Mouse (Mus musculus): Measurements from ENCODE around the gene Scin.
"Not testable (repeated sequence)": the region's sequence is repeated elsewhere in the genome, so short reads cannot be mapped to it uniquely, and the experiment has no call there.

The Scin gene

DNA sequence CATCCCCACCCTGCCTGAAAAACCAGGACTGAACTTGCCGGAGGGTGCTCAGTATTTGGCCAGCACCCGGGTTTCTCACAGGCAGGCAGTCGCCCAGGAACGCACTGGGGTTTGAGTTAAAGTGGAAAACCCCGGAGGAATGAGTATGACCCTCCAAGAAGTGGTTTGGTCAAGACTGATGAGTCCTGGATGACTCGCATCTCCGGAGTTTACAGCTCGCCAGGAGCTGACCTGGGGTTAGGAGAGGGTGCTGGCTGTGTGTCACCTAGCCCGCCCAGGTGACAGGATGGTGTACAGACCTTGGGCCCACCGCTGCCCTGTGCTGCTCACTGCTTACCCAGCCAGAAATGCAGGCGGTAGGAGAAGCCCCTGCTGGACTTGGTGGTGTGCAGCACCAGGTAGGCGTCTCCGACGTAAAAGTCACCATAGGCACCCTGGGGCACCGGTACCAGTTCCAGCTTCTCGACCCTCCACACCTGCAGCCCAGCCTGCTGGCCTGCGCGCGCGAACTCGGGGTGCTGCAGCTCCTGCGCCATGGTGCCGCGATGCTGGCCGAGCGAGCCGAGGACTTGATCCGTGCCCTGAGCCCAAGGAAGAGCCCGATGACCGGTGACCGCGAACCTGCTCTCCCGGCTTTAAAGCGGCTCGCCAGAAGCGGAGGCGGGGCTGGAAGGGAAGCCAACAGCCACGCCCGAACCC is at the start of gene Scin:
TSS of gene Scin (minus strand) at position 656 of the 699 bp plus-strand sequence.
- DNase-seq, result peak; percentile 51

DNA sequence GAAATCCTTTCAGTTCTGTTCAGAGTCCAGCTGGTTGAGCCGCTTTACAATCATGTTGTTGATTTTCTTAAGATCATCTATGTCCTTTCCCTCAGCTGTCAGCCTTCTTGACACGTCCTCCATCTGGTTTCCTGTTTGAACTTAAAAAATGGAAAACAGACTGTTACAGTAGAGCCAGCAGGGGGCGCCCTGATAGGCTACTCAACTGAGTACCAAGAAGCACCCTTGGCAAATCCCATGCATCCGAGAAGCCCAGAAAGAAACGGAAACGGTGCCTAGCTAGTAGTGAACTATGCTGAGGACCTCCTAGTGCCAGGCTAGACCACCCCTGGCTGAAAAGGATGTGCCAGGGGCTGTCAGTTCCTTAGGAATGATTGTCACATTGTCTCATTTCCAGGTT is 43.1 kb upstream of the Scin start:
- DNase-seq, result peak; percentile 30

DNA sequence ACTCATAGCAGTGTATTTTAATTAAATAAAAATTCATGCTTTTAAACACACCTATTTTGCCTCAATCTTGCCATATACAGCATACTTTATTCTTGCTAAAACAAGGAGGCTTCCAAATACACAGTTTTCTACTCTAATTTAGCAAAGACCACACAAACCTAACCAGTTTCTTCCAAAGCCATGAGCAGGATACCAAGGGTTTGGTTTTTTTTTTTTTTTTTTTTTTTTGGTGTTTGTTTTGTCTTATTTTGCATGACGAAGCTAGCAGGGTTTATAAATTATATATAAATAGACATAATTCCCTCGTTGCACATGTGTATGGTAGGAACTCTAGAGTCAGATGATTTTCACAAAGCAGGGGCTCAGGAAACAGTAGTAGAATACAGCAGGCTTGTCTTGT is 42.1 kb upstream of the Scin start:
- no peak for DNase-seq

DNA sequence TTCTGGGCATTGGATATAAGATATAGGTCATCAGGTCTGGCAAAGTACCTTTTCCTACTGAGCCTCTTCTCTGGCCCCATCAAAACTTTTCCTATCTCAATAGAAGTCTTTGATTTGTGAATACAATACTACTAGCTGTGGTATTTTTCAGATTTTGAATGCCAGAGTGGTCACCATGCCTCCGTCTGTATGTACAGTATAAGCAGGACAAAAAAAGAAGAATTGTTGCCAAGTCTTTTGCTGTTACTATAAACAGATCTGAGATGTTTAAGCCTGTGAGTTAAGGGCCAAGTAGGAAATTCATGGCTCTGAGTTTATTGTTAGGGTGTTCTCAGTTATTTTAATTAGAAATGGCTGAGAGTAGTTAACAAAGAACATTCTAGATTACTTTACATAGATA is 41.1 kb upstream of the Scin start:
- not testable (repeated sequence) for DNase-seq

DNA sequence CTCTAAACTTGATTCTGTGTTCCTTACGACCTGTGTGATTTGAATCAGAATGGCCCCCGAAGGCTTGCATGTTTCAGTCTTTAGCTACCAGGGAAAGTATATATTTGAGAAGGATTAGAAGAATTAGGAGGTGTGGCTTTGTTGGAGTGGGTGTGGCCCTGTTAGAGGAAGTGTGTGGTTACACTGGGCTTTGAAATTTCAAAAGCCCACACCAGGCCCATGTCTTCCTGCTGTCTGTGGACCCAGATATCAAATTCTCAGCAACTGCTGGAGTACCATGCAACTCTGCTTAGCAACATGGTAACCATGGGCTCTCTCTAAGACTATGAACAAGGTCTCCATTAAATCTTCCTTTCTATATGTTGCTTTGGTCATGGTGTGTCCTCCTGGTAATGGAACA is 37.6 kb upstream of the Scin start:
- DNase-seq, result no peak

DNA sequence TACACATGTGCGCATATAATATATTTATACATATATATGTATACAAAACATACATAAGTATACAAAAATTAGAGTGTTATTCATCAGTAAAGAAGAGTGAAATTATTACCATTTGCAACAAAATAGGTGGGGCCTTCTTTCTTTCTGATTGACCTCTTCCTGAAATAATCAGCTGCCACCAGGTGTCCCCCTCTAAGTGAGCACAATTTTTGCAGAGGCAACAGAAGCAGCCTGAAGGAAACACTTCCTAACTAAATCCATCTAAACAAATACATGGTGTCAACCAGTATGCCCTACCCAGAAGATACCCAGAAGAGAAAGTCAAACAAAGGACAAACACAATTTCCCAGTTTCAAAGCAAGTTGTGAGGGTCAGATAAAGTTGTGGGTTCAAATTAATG is 35.6 kb upstream of the Scin start:
- DNase-seq, result no peak

DNA sequence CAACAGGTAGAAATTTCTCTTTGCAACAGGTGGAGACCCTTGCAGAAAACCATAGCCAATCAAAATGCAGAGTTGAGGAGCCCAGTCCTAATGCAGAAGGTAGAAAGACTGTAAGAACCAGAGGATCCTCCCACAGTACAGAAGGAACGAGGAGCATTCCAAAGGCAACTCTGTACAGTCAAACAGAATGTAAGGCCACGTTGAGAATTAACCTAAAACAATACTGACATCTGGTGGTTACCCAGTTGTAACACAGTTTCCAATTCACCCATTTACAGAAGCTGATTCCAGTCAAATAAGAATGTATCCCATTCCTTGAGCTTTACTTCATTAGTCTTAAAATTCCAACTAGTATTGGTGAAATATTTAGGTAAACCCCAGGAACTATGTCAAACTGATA is 30.6 kb upstream of the Scin start:
- DNase-seq, result peak; percentile 64

DNA sequence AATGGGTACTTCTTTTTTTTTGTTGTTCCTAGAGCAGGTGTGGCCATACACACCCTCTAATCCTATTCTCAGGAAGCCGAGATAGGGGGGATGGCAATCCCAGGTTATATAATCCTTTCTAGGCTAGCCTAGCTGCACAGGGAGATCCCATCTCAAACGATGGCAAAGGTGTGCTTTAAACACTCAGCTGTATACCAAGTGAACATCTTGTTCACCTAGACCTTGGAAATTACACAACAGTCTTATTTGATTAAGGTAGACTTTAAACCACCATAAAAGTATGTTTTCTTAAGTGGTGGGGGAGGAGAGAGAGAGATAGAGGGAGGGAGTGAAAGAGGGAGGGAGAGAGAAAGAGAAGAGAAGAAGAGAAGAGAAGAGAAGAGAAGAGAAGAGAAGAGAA is 26.7 kb upstream of the Scin start:
- DNase-seq, result no peak

DNA sequence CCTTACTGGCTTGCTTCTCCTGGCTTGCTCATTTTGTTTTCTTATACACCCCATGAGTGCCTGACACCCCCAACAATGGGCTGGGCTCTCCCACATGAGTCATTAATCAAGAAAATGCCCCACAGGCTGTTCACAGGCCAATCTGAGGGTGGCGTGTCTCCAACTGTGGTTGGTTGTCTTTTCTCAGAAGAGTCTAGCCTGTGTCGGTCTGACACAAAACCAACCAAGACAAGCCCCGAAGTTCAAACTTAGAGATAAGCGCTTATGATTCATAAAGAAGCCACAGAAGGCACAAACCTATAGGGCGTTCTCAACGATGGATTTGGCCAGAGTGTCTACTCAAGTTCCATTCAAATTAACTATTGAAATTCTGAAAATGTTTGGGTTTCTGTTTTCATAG is 20.2 kb upstream of the Scin start:
- no peak for DNase-seq

DNA sequence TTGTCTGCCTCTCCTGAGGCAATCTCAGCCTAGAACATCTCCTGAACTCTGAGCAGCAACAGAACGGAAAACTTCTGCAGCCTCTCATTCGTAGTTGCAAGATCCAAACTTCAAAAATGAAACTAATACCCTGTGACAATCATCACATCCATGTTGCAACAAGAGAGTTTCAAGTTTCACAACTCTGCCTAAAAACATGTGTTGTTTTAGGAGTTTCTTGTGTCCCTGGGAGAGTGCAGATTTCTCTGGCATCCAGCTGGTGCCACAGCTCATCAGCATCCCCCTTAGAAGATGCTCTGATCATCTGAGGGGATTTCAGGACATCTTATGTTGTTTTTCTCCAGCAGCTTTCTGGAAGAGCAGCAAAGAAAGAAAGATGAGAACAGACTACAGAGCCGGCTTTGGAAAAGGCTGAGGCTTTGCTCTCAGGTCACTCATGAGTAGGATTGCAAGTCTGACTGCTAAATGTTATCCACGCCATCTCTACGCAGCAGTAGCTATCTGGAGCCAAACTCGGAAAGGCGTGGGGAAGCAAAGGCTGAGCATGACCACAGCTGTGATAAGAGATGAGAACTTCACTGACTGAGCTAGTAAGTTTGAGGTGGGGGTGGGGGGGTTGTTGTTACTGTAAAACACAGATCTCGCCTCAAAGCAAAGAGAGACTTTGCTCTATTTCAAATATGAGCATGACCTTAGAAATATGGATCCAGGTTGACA is 18.5 kb upstream of the Scin start:
- DNase-seq, result no peak

DNA sequence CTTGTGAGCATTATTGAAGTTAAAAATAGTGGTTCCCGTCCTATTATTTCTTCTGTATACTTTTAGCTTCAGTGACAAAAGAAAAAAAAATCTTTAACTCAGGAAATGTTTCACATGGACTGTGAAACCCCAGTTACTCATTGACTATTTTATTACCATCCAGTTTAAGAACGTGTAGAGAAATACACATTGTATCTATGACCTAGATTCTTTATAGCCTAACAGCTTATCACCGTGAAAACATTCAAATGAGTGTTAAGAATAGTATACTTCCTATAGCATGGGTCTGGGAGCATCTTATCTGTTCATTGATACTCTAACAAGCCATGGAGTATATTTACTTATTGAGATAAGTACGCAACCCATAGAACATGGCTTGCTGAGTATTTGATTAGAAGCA is 13.3 kb upstream of the Scin start:
- DNase-seq, result no peak

DNA sequence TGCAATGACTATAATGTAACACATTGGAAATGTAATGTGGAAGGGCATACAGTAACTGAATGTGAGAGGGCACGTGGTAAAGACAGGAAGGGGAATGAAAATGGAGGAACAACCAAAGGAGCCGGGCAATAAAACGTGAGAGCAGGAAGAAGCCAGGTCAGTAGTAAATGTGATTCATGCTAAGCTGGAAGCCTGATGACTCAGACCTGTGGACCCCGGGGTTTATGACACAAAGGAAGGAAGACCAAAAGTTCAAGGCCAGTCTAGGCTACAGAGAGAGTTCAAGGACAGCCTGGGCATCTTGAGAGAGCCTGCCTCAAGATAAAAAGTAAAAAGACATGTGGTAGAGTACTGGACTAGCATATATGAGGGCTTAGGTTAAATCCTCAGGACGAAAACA is 12.5 kb upstream of the Scin start:
- DNase-seq, result no peak

DNA sequence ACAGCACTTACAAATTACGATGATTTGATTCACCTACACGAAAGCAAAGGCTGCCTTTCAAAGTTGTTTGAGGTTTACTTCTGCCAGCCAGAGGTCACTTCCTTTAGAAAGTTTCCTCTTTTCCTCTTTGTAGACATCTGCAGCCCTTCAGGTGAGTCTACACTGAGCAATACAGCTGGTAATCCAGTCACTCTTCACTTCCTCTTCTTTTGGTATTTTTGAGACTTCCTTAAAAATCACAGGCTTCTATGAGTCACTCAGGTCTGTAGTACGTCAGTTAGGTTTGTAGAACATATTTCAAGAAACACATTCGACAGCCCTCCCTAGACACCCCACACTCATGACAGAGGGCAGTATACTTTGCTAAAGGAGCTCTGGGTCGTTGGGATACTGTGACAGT is 6.7 kb upstream of the Scin start:
- DNase-seq, result no peak

DNA sequence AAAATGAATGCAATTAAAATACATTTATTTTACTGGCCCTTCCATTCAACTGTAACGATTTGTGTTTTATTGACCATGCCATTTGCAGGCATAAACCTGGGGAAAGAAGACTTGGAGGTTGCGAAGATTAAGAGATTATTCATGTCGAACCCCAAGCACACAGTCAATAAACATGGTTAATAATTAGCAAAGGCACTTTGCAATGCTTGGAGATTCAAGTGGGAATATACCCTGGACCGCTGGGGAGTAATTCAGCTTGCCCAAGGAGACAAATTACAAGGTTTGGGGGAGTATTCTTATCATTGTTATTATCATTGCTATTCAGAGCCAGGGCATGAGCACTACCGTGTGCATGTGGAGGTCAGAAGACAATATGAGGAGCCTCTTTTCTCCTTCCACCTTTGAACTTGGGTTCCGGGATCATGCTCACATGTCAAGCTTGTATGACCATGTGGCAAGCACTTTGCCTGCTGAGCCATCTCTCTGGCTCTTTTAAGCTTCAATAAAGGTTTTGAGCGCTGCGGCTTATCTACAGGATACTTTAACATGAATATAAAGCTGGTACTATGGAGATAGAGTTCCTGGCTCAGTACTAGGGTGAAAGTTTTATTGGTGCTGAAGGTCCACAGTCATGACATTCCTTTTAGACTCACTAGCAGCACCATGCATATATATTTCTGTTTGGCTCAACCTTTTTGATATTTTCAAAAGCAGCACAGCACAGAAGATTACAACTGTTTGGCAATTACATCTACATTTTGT is 5.6 kb upstream of the Scin start:
- no peak for DNase-seq

DNA sequence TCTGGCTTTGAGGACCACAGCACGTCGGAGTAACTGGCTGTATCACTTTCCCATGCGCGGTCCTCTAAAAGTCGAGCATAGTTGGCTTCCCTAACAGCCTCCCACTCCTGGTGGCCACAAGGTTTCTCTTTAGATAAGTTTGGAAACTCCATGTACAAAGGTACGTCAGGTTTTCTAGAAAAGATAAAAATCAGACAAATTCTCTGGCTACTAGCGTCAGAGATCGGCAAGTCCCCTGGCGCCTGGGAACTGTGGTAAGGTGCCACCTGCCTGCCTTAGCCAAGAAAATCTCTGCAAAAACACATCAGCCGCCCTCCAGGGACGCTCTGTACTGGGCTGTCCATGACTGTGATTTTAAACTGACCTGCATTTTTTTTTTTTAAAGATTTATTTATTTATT is 501 bp upstream of the Scin start:
- DNase-seq, result no peak

DNA sequence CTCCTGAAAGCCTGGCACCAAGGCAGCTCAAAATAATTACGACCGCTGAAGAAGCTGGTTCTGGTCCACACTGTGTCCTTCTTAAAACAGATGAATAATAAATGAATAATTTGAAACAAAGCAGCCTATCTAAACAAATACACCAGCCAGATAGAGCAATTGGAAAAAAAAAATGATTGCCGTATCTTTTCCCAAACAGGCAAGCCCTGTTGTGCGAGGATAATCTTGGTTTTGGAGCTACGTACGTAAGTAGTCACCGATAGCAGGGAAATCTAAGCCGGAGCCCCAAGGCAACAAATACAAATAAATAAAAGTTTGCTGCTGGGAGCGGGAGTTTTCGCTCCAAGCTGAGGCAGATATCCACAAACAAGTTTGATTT is 845 bp downstream of the Scin start:
- no peak for DNase-seq

DNA sequence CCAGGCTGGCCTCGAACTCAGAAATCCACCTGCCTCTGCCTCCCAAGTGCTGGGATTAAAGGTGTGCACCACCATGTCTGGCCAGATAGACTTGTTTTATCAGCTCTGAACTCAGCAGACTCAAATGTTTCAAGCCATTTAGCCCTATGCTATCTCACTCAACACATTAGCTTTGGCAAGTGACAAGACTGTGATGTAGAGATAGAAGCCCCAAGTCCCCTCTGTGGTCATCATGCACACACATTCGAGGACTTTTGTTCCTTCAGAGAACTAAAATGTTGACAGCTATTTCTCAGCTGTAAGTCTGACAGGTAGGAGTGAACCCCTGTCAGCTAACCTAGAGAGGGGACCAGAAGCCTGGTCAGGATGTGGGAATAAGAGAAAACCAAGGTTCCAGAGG is 15.2 kb downstream of the Scin start:
- DNase-seq, result no peak

DNA sequence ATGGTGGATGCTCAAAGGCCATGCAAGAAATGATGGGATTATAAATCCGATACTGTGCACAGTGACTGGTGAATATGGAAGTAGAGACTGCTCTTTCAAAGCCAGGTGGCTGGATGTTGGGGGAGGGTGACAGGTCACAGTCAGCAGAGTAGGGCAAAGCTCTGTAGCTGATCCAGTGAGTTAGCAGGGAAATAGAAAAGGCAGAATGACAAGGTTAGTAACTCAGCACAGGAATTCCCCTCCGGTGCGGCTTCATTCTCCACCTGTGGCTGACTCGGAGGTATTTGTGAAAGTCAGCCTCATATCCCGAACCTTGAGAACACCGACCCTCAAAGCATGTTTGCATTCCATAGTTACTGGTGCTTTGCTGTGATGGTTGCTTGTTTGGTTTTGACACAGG is 17.0 kb downstream of the Scin start:
- DNase-seq, result no peak

DNA sequence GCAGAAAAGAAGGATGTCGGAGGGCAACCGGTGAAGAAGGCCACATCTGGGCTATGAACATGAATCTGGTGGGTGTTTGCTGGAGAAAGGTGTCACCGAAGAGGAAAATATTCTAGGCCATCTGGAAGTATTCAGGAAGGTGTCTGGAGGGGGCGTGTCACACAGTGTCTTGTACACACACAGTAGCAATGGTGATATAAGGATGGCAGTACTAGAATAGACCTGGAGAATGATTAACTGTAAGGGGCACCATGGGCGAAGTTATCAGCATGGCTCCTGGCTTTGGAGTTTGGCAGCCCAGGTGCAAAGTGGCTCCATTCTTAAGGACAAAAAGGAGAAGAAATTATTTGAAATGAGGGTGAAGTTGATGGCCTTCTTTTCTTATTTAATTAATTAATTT is 17.8 kb downstream of the Scin start:
- no peak for DNase-seq

DNA sequence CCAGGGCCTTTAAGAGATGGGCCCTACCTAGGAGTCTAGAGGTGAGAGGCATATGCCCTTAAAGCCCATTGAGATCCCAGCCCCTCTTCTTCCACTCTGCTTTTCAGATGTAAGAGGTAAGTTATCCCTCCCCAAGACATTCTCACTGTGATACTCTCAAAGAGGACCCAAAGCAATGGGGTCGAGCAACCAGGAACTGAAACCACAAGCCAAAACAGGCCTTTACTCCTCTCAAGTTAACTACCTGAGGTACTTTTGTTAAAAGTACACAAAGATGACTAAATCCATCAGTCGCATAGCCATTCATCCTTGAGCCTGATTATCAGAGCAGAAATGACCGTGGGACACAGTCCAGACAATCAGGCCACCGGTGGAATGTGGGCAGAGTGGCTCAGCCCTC is 19.1 kb downstream of the Scin start:
- no peak for DNase-seq

DNA sequence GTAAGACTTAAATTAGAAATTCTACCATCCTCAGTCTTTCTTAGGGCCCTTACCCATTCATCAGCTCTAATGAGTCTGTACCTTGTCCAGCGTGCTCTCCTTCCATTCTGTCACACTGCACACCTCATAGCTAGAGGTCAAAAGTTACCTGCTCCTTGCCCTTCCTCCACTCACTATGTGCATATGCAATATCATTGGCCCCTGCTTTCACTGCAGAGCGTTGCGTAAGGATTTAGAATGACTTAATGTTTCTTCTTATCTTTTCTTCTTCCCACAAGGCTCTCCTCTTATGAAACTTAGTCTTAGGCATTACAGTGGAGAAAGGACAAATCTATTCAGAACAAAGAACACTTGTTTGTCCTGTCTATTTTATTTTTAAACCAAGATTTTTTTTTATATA is 20.0 kb downstream of the Scin start:
- no peak for DNase-seq

DNA sequence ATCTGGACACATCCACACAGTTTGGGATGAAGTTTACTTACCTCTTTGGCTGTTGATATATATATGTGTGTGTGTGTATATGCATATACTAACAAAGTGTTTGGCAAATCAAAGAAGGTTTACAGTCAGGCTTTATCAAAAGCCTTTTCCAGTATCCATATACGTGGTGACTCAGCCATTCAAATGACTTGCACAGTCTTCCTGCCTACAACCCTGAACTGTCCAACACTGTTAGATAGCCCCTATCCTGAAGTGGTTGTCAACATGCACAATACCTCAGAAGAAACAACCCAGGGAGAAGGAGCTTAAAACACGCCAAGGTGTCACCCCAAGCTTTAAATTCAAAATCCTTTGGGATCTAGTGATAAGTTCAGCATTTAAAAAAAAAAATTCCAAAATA is 20.4 kb downstream of the Scin start:
- no peak for DNase-seq

DNA sequence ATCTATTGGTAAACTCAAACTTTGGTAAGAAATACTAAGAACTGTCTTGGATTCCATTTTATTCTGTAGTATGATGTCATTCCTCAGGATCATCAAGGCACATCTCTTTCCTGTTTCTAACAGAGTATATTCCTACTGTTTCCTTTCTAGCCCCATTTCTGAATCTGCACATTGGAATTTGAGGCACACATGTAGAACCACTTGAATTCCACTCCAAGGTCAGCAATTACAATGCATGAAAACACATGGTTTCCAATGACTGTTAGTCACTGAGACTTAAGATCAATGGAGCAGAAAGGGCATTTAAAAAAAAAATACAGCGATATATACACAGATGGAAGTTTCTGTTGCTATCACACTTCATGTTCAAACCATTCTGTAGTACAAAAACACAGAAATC is 24.8 kb downstream of the Scin start:
- DNase-seq, result no peak

DNA sequence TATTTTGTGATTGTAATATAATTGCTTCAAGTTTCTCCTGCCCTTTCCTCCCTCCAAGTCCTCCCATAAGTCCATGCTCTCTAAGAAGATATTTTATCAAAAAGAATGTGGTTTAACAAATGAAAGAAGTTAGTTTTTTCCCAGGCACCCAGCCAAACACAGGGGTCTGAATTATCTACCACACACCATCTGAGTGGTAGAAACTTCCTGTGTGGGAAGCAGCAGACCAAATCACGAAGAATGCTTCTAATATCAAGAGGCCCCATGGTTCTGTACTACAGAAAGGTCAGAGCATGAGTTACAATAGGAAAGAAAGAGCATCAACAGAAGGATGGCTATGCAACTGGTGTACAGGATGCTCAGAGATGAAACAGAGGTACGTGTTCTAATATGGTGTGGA is 25.9 kb downstream of the Scin start:
- no peak for DNase-seq

Data from embryo, embryonic 11 days (tissue).